Mouse (Mus musculus): Measurements from ENCODE around the gene Abtb1. TPM values are rescaled to one million over a fixed set of nuclear protein-coding genes. Genes with fewer than 3 reads are reported as not detected.

Gene Abtb1
- polyA plus RNA-seq, 1 experiment from 2014 or later: 41.0 TPM

DNA sequence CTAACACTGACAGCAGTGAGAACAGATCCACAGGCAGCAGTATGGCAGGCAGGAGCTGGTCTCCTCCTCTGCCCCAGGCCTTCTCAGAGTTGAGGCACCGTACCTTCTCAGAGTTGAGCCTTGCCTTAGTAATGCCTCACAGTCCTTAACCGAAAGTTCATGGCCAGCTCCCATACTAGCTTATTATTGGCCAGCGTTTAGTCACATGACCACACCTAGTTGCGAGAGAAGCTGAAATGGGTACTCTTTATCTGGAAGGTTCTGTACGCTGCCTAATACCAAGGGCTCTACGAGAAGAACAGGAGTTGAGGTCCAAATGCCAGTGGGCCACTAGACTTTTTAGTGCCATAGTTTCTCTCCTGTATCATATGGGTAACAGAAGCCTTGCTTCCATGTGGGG lies 20.5 kb downstream of the Abtb1 start:
- H3K4me1 ChIP-seq (replicated peaks; ENCODE audit: insufficient read depth, low read length): no peaks in the 10 kb centered on the region
- no peaks in the 10 kb centered on the region for H3K36me3 ChIP-seq (ENCODE audit: insufficient read depth, low read length)
- 94% methylated on average over 6 of the region's 6 CpGs for WGBS
- no peaks in the 10 kb centered on the region for H3K9me3 ChIP-seq (replicated peaks; ENCODE audit: low read length)
- no peak for TF ChIP-seq CTCF (IDR thresholded peaks at IDR 0.05; ENCODE audit: low read depth)
- DNase-seq (ENCODE audit: low spot score): no peak
- no peak overlapping the region for H3K9ac ChIP-seq (ENCODE audit: low read depth, low read length)
- no peak overlapping the region for H3K4me3 ChIP-seq (replicated peaks; ENCODE audit: low read depth, low read length)
- no peaks in the 10 kb centered on the region for H3K27me3 ChIP-seq (ENCODE audit: insufficient read depth, low read length)
- no peak for ATAC-seq (replicated peaks; ENCODE audit: low FRiP score, low read depth)
- H3K27ac ChIP-seq: no peak overlapping the region
- H3K4me2 ChIP-seq (ENCODE audit: low read length): no peak overlapping the region

DNA sequence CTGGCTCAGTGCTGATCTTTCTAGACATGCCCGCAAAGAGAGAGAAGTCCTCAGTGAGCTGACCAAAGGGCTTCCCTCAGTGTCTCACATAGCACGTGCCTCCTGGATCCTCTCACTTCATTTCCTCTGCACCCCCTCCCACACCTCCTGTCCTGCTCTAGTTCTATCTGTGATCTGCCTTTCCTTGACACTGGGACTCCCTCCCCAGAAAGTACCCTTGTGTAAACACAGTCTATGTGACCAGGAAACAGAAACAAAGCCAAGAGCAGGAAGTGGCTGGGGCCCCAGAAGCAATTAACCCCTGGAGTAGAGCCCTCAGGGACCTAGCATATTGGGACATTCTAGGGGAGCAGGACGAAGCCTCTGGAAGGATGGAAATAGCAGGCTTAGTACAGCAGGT lies 20.9 kb downstream of the Abtb1 start:
- ATAC-seq (replicated peaks; ENCODE audit: low FRiP score, low read depth) (no peak), DNase-seq (ENCODE audit: low spot score) (no peak)
- 14% methylated on average over 3 of the region's 3 CpGs for WGBS
- TF ChIP-seq CTCF (IDR thresholded peaks at IDR 0.05; ENCODE audit: low read depth): no peak
- Histone ChIP-seq H3K36me3 (ENCODE audit: insufficient read depth, low read length) (no peaks in the 10 kb centered on the region), H3K27ac (no peak overlapping the region), H3K4me1 (replicated peaks; ENCODE audit: insufficient read depth, low read length) (no peaks in the 10 kb centered on the region), H3K4me3 (replicated peaks; ENCODE audit: low read depth, low read length) (no peak overlapping the region), H3K9me3 (replicated peaks; ENCODE audit: low read length) (no peaks in the 10 kb centered on the region), H3K9ac (ENCODE audit: low read depth, low read length) (no peak overlapping the region), H3K4me2 (ENCODE audit: low read length) (no peak overlapping the region), H3K27me3 (ENCODE audit: insufficient read depth, low read length) (no peaks in the 10 kb centered on the region)

DNA sequence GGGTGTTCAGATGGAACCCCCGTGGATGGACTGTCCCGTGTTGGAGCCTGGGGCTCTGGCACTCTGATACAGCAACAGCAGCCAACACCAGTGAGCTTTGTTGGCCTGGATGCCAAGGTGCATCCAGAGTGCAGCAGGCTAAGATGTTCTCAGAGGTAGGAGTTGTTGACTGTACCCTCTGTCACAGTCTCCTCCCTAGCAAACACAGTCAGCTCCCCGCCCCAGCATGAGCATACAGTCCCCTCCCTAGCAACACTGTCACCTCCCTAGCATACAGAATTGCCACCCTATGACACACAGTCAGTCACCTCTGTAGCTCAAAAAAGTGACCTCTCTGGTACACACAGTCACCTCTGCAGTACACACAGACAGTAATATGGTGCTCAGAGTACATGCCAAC lies 24.9 kb downstream of the Abtb1 start:
- Histone ChIP-seq H3K27me3 (ENCODE audit: insufficient read depth, low read length) (no peaks in the 10 kb centered on the region), H3K36me3 (ENCODE audit: insufficient read depth, low read length) (no peaks in the 10 kb centered on the region), H3K4me3 (replicated peaks; ENCODE audit: low read depth, low read length) (no peak overlapping the region), H3K9me3 (replicated peaks; ENCODE audit: low read length) (no peaks in the 10 kb centered on the region), H3K4me2 (ENCODE audit: low read length) (no peak overlapping the region), H3K27ac (no peak overlapping the region), H3K4me1 (replicated peaks; ENCODE audit: insufficient read depth, low read length) (no peaks in the 10 kb centered on the region; the same call in 1 of the 2 replicates), H3K9ac (ENCODE audit: low read depth, low read length) (0 out of 2 replicates have a peak overlapping the region, but pooled peaks have one; percentile 13)
- TF ChIP-seq CTCF (IDR thresholded peaks at IDR 0.05; ENCODE audit: low read depth): no peak
- ATAC-seq (replicated peaks; ENCODE audit: low FRiP score, low read depth) (no peak), DNase-seq (ENCODE audit: low spot score) (no peak)
- WGBS: 73% methylated on average over 3 of the region's 3 CpGs

DNA sequence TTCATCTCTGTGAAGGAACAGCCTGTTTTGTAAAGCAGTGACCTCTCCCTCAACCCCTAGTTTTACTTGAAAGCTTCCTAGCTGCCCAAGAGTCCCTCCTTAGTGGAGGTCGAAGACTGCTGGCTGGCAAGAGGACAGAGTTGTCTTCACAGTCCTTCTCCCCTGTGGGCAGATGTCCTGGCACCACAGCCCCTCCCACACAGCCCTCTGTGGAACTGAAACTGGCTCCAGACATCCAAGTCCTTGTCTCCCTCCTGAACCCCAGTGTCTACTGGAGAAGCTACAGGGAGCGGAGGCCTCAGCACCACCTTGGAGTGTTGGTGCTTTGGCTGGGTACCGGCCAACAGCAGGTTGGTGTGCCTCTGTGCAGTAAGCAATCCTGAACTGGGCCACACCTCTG lies 26.3 kb downstream of the Abtb1 start:
- Histone ChIP-seq H3K27ac (no peak overlapping the region), H3K36me3 (ENCODE audit: insufficient read depth, low read length) (no peaks in the 10 kb centered on the region), H3K4me1 (replicated peaks; ENCODE audit: insufficient read depth, low read length) (peaks cover 3% of the 10 kb centered on the region; the same call in 1 of the 2 replicates), H3K4me3 (replicated peaks; ENCODE audit: low read depth, low read length) (no peak overlapping the region), H3K9ac (ENCODE audit: low read depth, low read length) (no peak overlapping the region), H3K4me2 (ENCODE audit: low read length) (no peak overlapping the region), H3K9me3 (replicated peaks; ENCODE audit: low read length) (no peaks in the 10 kb centered on the region), H3K27me3 (ENCODE audit: insufficient read depth, low read length) (no peaks in the 10 kb centered on the region)
- DNase-seq (ENCODE audit: low spot score): no peak
- ATAC-seq (replicated peaks; ENCODE audit: low FRiP score, low read depth): no peak
- 86% methylated on average over 3 of the region's 3 CpGs for WGBS
- TF ChIP-seq CTCF (IDR thresholded peaks at IDR 0.05; ENCODE audit: low read depth): no peak

DNA sequence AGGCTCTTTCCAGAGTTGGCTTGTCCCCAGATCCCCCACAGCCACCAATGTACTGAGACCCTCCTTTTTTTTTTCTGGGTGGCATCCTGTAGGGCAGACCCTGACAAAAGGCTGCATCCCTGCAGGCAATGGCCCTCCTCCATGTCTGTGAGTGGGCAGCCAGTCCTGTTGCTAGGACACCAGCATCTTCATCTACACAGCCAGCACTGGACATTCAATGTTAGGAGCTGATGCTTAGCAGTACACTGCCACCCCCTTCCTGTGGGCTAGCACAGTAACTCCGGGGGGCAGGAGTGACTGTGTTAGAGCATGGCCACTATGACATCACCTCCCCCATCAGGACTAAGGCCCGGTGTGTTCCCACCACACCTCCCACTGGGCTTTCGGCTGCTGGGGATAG lies 26.7 kb downstream of the Abtb1 start:
- no peaks in the 10 kb centered on the region for H3K36me3 ChIP-seq (ENCODE audit: insufficient read depth, low read length)
- H3K4me3 ChIP-seq (replicated peaks; ENCODE audit: low read depth, low read length): no peak overlapping the region
- peaks cover 3% of the 10 kb centered on the region; the same call in 1 of the 2 replicates for H3K4me1 ChIP-seq (replicated peaks; ENCODE audit: insufficient read depth, low read length)
- no peak overlapping the region for H3K27ac ChIP-seq
- DNase-seq (ENCODE audit: low spot score): no peak
- no peaks in the 10 kb centered on the region for H3K9me3 ChIP-seq (replicated peaks; ENCODE audit: low read length)
- no peak overlapping the region for H3K4me2 ChIP-seq (ENCODE audit: low read length)
- no peaks in the 10 kb centered on the region for H3K27me3 ChIP-seq (ENCODE audit: insufficient read depth, low read length)
- no peak overlapping the region for H3K9ac ChIP-seq (ENCODE audit: low read depth, low read length)
- no peak for TF ChIP-seq CTCF (IDR thresholded peaks at IDR 0.05; ENCODE audit: low read depth)
- no peak for ATAC-seq (replicated peaks; ENCODE audit: low FRiP score, low read depth)
- WGBS: 81% methylated on average over 3 of the region's 3 CpGs

DNA sequence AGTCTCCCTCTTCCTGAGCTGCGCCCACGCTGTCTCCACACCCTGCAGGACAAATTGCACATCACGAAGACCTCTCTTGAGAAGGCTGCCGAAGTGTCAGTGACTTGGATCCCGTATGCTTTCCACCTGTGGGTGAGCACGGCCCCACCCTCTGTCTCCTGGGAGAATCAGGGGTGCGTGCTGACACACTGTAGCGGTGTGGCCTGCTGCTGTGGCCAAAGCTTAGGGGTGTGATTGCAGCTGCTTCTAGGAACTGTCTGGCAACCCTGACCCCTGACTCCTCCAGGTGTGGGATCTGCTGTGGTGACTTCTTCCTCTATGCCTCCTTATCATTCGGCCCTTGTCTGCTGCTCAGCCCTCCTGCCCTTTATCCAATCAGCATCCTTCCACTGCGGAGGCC lies 28.0 kb downstream of the Abtb1 start:
- peaks cover 3% of the 10 kb centered on the region; the same call in 1 of the 2 replicates for H3K4me1 ChIP-seq (replicated peaks; ENCODE audit: insufficient read depth, low read length)
- ATAC-seq (replicated peaks; ENCODE audit: low FRiP score, low read depth) (no peak), DNase-seq (ENCODE audit: low spot score) (no peak)
- H3K9me3 ChIP-seq (replicated peaks; ENCODE audit: low read length): no peaks in the 10 kb centered on the region
- TF ChIP-seq CTCF (IDR thresholded peaks at IDR 0.05; ENCODE audit: low read depth): no peak
- H3K27ac ChIP-seq: no peak overlapping the region
- WGBS: 70% methylated on average over 10 of the region's 10 CpGs
- H3K9ac ChIP-seq (ENCODE audit: low read depth, low read length): no peak overlapping the region
- H3K36me3 ChIP-seq (ENCODE audit: insufficient read depth, low read length): no peaks in the 10 kb centered on the region
- H3K4me2 ChIP-seq (ENCODE audit: low read length): no peak overlapping the region
- no peaks in the 10 kb centered on the region for H3K27me3 ChIP-seq (ENCODE audit: insufficient read depth, low read length)
- H3K4me3 ChIP-seq (replicated peaks; ENCODE audit: low read depth, low read length): no peak overlapping the region

DNA sequence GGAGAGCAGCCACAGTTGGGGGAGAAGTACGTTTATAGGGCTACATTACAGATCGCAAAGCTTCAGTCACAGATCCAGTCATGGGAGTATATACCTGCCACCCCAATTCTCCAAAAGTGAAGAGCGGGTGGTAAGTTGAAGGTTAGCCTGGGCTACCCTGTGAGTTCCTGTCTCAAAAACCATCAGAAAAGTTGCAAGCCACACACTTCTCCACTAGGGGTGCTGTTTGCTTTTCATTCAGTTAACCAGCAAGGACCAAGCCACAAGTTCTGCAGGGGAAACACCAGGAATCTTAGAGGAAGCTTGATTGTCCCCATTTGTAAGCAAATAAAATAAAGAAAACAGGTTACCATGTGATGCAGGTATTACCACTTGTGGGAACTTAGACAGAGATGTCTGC lies 28.9 kb downstream of the Abtb1 start:
- Histone ChIP-seq H3K27ac (no peak overlapping the region), H3K4me3 (replicated peaks; ENCODE audit: low read depth, low read length) (no peak overlapping the region), H3K9ac (ENCODE audit: low read depth, low read length) (no peak overlapping the region), H3K27me3 (ENCODE audit: insufficient read depth, low read length) (no peaks in the 10 kb centered on the region), H3K4me1 (replicated peaks; ENCODE audit: insufficient read depth, low read length) (peaks cover 3% of the 10 kb centered on the region; the same call in 1 of the 2 replicates), H3K4me2 (ENCODE audit: low read length) (no peak overlapping the region), H3K36me3 (ENCODE audit: insufficient read depth, low read length) (no peaks in the 10 kb centered on the region), H3K9me3 (replicated peaks; ENCODE audit: low read length) (no peaks in the 10 kb centered on the region)
- no peak for ATAC-seq (replicated peaks; ENCODE audit: low FRiP score, low read depth)
- peak; percentile 80 for TF ChIP-seq CTCF (IDR thresholded peaks at IDR 0.05; ENCODE audit: low read depth)
- 79% methylated on average over 3 of the region's 3 CpGs for WGBS
- DNase-seq (ENCODE audit: low spot score): peak; percentile 64

Measured in kidney, postnatal 0 days (tissue).